Mouse (Mus musculus) E14TG2a.4 (cell line): ENCODE measurements around the gene Osbpl10.

Source experiments
- H3K27me3 ChIP-seq: 2 replicates; pipeline ENCODE4 v1.6.1; 2014; ENCODE audit warnings: low read length, control low read depth; ENCODE audit not compliant: insufficient read depth
- H3K36me3 ChIP-seq: 2 replicates; pipeline ENCODE4 v1.6.1; 2014; ENCODE audit warnings: low read length, control low read depth; ENCODE audit not compliant: insufficient read depth
- H3K4me1 ChIP-seq: replicated peaks from 2 replicates; pipeline ENCODE4 v1.6.1; 2014; ENCODE audit warnings: low read depth, low read length, control low read depth
- H3K4me3 ChIP-seq: replicated peaks from 2 replicates; pipeline ENCODE4 v1.5.1; 2014; ENCODE audit warnings: mild to moderate bottlenecking, low read length
- H3K9me3 ChIP-seq: 2 replicates; pipeline ENCODE4 v1.6.1; 2014; ENCODE audit warnings: low read length, control low read depth
- CTCF ChIP-seq: conservative IDR thresholded peaks from 2 replicates; pipeline ENCODE4 v1.5.1; 2014; ENCODE audit warnings: low read length
- NANOG ChIP-seq: IDR thresholded peaks from 2 replicates; pipeline ENCODE4 v1.6.1; 2014; ENCODE audit warnings: borderline replicate concordance, low read length, mixed read lengths
- POU5F1 ChIP-seq: IDR thresholded peaks from 2 replicates; pipeline ENCODE4 v1.6.1; 2014; ENCODE audit warnings: low read length, borderline replicate concordance

Gene Osbpl10

DNA sequence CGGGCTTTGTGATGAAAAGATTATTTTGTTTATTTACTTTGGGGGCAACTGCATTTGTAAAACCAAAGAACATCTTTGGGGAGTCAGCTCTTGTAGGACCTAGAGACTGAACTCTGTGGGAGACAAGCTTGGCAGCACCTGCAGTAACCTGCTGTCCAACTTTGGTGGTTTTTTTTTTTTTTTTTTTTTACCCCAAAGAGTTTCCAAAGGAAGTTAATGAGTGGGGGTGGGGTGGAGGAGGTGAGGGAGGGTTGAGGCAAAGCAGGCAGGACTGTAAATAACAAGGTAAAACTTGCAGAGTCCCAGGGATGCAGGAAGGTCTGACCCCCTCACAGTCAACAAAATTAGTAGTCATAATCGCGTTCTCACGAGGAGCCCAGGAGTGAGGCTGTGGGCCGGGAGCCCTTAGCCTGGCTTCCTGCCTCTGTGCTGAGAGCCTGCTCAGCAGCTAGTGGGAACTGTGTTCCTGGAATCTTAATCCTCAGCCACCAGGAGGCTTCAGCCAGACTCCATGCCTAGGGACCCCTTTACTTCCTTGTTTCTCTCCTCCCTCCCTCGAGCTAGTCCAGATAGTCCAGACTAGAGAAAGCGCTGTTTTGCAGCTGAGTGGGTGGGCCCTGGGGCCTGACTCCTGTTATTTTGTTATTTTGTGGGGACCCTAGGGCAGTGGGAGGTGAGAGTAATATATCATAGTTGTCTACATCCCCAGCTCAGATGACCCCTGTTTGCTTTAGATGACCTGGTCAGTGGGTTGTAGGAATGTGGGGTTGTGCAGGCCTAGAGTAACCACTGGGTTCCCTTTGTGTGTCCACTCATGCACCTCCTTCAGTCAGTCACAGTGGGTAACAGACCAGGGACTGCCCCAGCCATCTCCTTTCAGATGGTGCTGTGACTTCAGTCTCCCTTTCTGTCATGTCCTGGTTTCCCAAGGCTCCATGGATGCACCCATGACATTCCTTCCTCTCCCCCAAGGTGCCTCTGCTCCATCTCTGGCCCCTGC, 236.5 kb downstream of the Osbpl10 start:
- Histone ChIP-seq H3K9me3 (no peaks in the 10 kb centered on the region), H3K4me1 (peaks cover 64% of the 10 kb centered on the region), H3K27me3 (no peaks in the 10 kb centered on the region), H3K36me3 (no peaks in the 10 kb centered on the region), H3K4me3 (0 out of 2 replicates have a peak overlapping the region, but pooled peaks have one; percentile 37)
- TF ChIP-seq CTCF (no peak), NANOG (no peak), POU5F1 (no peak)

DNA sequence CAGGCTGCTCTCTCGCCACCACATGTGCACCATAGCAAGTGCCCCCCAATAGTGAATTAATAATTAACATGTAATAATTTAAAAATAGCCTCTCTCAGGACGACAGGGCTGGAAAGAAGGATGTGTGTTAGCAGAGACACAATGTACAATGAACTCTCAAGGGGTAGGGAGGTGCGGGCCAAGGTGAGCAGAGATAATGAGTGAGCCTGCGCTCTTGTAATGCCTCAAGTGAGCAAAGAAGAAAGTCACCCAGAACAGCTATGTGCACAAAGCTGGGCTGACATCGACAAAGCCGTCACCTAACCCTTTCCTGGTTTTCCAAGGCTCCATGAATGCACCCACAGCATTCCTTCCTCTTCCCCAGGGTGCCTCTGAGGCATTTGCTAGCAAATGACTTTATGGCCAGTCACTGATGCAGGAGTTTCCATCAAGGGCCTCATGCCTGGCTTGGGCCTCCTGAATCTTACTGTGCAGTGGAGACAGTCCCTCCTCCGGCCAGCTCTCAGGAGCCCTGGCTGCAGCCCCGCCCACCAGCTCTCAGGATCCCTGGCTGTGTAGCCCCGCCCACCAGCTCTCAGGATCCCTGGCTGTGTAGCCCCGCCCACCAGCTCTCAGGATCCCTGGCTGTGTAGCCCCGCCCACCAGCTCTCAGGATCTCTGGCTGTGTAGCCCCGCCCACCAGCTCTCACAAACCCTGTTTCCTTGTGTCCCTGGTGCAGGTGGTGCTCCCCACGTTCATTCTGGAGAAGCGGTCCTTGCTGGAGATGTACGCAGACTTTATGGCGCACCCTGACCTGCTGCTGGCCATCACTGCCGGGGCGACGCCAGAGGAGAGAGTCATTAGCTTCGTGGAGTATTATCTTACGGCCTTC, 237.7 kb downstream of the Osbpl10 start:
- Histone ChIP-seq H3K27me3 (no peaks in the 10 kb centered on the region), H3K36me3 (0 out of 2 replicates have a peak, but pooled peaks cover 4% of the 10 kb centered on the region), H3K4me1 (peaks cover 61% of the 10 kb centered on the region), H3K4me3 (peak overlapping the region; percentile 70), H3K9me3 (no peaks in the 10 kb centered on the region)
- TF ChIP-seq CTCF, result no peak
- no peak for TF ChIP-seq NANOG
- TF ChIP-seq POU5F1, result no peak

DNA sequence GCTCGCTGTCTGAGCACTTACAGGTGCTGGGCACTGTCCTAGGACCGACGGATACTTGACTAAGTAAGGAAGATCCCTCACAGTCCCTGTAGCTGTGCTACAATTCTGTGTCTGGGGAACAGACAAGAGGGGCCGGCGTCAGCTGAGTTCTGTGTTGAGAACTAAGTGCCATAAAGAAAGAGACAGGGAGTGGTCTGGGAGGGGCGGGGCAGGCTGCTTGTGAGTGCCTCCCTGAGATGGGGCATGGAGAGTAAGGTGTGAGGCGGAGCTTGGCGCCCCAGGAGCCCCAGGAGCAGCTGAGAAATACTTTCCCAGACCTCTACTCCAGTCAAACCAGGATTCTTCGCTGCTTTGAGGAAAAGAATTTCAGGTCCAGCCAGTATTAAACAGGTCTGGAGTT, 239.6 kb downstream of the Osbpl10 start:
- Histone ChIP-seq H3K36me3 (0 out of 2 replicates have a peak, but pooled peaks cover 4% of the 10 kb centered on the region), H3K4me3 (no peak overlapping the region), H3K27me3 (no peaks in the 10 kb centered on the region), H3K4me1 (peaks cover 46% of the 10 kb centered on the region), H3K9me3 (no peaks in the 10 kb centered on the region)
- no peak for TF ChIP-seq NANOG
- TF ChIP-seq CTCF, result no peak
- TF ChIP-seq POU5F1, result no peak

GRCm38 (mm10) chr9:115220466-115220865, 242.1 kb downstream of the Osbpl10 start:
- Histone ChIP-seq H3K4me3 (no peak overlapping the region), H3K36me3 (peaks cover 16% of the 10 kb centered on the region), H3K27me3 (no peaks in the 10 kb centered on the region), H3K4me1 (peaks cover 21% of the 10 kb centered on the region), H3K9me3 (no peaks in the 10 kb centered on the region)
- TF ChIP-seq NANOG, result no peak
- no peak for TF ChIP-seq CTCF
- no peak for TF ChIP-seq POU5F1

DNA sequence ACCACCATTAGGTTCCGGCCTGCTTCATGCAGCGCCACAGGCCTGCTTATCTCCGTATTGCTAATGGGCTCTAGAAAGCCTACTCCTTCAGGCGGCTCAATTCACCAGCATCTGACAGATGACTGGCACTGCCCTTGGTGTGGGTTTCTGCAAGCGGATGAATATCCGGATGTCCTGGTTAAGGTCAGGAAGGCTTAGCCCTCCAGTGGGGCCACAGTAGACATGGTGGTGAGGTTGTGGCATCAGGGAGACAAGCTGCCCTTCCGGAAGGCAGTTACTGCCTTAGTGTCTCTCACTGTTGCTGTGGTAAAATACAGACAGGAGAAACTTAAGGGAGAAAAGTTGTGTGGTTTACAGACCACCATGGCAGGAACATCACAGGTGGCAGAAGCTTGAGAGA, 242.9 kb downstream of the Osbpl10 start:
- H3K36me3 ChIP-seq, result peaks cover 16% of the 10 kb centered on the region
- H3K9me3 ChIP-seq, result no peaks in the 10 kb centered on the region
- peaks cover 14% of the 10 kb centered on the region for H3K4me1 ChIP-seq
- no peaks in the 10 kb centered on the region for H3K27me3 ChIP-seq
- no peak for TF ChIP-seq NANOG
- no peak for TF ChIP-seq CTCF
- TF ChIP-seq POU5F1, result no peak
- no peak overlapping the region for H3K4me3 ChIP-seq

- Histone ChIP-seq H3K4me1 (peaks cover 17% of the 10 kb centered on the region), H3K9me3 (no peaks in the 10 kb centered on the region), H3K27me3 (no peaks in the 10 kb centered on the region), H3K36me3 (peaks cover 40% of the 10 kb centered on the region), H3K4me3 (no peak overlapping the region)
- TF ChIP-seq POU5F1 (no peak), CTCF (no peak), NANOG (no peak)
These were observed 246.5 kb downstream of the Osbpl10 start for GRCm38 (mm10) chr9:115224744-115225354.

GRCm38 (mm10) chr9:115229145-115229544, 250.8 kb downstream of the Osbpl10 start:
- H3K36me3 ChIP-seq, result peaks cover 47% of the 10 kb centered on the region
- H3K27me3 ChIP-seq, result no peaks in the 10 kb centered on the region
- TF ChIP-seq POU5F1 (no peak), CTCF (no peak), NANOG (no peak)
- H3K4me3 ChIP-seq, result no peak overlapping the region
- peaks cover 29% of the 10 kb centered on the region for H3K4me1 ChIP-seq
- no peaks in the 10 kb centered on the region for H3K9me3 ChIP-seq

- Histone ChIP-seq H3K36me3 (peaks cover 45% of the 10 kb centered on the region), H3K4me1 (peaks cover 29% of the 10 kb centered on the region), H3K27me3 (no peaks in the 10 kb centered on the region), H3K4me3 (no peak overlapping the region), H3K9me3 (no peaks in the 10 kb centered on the region)
- TF ChIP-seq CTCF (no peak), POU5F1 (no peak), NANOG (no peak)
These were observed 251.3 kb downstream of the Osbpl10 start for GRCm38 (mm10) chr9:115229676-115230075.
